Mouse (Mus musculus) lung, embryonic 15.5 days (tissue): ENCODE measurements at regions not wholly inside any gene's neighbourhood (a gene's known extent, or its start where the extent isn't known, plus 50 kb on each side); places are given as distances from the start of the nearest gene placed in this dataset.
A peak's percentile ranks its signal among the peaks of the same experiment; 100 is the strongest.

Source experiments
- ATAC-seq: fragments of 200-750 bp; cut with Nextera tagmentation; 2 replicates; pipeline ENCODE4 v1.8.0; 2017; ENCODE audit warnings: moderate number of reproducible peaks, borderline replicate concordance; ENCODE audit not compliant: low FRiP score, low TSS enrichment; ENCODE audit errors: extremely low read depth
- H3K27ac ChIP-seq: fragments of 300-500 bp; sonication (generic); 2 replicates; pipeline ENCODE4 v1.5.1; 2015; ENCODE audit warnings: moderate library complexity, mild to moderate bottlenecking, inconsistent platforms
- H3K27me3 ChIP-seq: fragments of 300-500 bp; sonication (generic); 2 replicates; pipeline ENCODE4 v1.6.1; 2015; ENCODE audit warnings: inconsistent platforms
- H3K36me3 ChIP-seq: fragments of 300-500 bp; sonication (generic); 2 replicates; pipeline ENCODE4 v1.6.1; 2015; ENCODE audit warnings: inconsistent platforms
- H3K4me1 ChIP-seq: fragments of 300-500 bp; sonication (generic); 2 replicates; pipeline ENCODE4 v1.6.1; 2015; ENCODE audit warnings: inconsistent platforms
- H3K4me2 ChIP-seq: fragments of 300-500 bp; sonication (generic); 2 replicates; pipeline ENCODE4 v1.6.1; 2015; ENCODE audit warnings: inconsistent platforms, mild to moderate bottlenecking, moderate library complexity
- H3K4me3 ChIP-seq: fragments of 300-500 bp; sonication (generic); 2 replicates; pipeline ENCODE4 v1.5.1; 2015; ENCODE audit warnings: mild to moderate bottlenecking, inconsistent platforms
- H3K9ac ChIP-seq: fragments of 300-500 bp; sonication (generic); 2 replicates; pipeline ENCODE4 v1.6.1; 2015; ENCODE audit warnings: inconsistent platforms
- H3K9me3 ChIP-seq: fragments of 300-500 bp; sonication (generic); 2 replicates; pipeline ENCODE4 v1.6.1; 2016; ENCODE audit warnings: inconsistent platforms
- WGBS: fragments of 180-500 bp; shearing (Covaris S2); methylation state at CpG from one replicate; pipeline ENCODE4 v1.1.7; 2015; 5-methylcytosine and 5-hydroxymethylcytosine counted together

DNA sequence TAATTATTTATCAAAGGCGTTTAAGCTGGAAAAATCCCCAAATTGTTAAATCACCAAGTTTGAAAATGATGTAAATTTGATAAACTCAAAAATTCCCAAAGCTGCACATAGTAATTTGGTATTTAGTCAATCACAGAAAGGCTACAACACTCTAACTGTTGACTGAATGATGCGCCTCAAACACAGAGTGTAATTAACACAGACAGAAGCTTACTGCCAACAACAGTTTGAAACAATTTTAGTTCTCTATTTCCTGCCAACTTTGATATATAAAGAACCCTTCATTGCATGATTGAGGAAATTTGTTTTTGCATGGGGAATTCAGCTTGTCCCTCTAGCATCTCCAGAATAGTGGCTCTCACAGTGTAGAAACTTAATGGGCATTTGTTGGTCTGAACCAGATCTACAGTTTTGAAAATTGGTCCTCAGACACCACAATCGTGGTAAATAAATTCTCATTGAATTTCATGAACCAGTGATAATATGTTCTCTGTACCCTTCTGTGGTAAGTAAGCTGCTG lies 181.6 kb upstream of the Fam92a start:
- no peak overlapping the region for H3K9ac ChIP-seq
- H3K27ac ChIP-seq: no peak overlapping the region
- no peak overlapping the region for H3K4me3 ChIP-seq
- H3K27me3 ChIP-seq: no peaks in the 10 kb centered on the region
- H3K4me1 ChIP-seq: no peaks in the 10 kb centered on the region
- 67% methylated on average over 3 of the region's 3 CpGs for WGBS
- H3K36me3 ChIP-seq: no peaks in the 10 kb centered on the region
- ATAC-seq: no peak
- no peaks in the 10 kb centered on the region for H3K9me3 ChIP-seq
- no peak overlapping the region for H3K4me2 ChIP-seq

- 74% methylated on average over 1 of the region's 1 CpGs for WGBS
- Histone ChIP-seq H3K27ac (no peak overlapping the region), H3K4me1 (no peaks in the 10 kb centered on the region), H3K9ac (no peak overlapping the region), H3K9me3 (no peaks in the 10 kb centered on the region; the same call in 1 of the 2 replicates), H3K4me2 (no peak overlapping the region), H3K4me3 (no peak overlapping the region), H3K36me3 (no peaks in the 10 kb centered on the region), H3K27me3 (no peaks in the 10 kb centered on the region)
- no peak for ATAC-seq
Observed at GRCm38 (mm10) chr4:12339236-12339635, 167.4 kb upstream of the Fam92a start.

- Histone ChIP-seq H3K27ac (no peak overlapping the region), H3K4me2 (0 out of 2 replicates have a peak overlapping the region, but pooled peaks have one; percentile 0), H3K9me3 (no peaks in the 10 kb centered on the region; the same call in 1 of the 2 replicates), H3K4me3 (no peak overlapping the region), H3K36me3 (no peaks in the 10 kb centered on the region), H3K27me3 (no peaks in the 10 kb centered on the region), H3K9ac (no peak overlapping the region), H3K4me1 (no peaks in the 10 kb centered on the region)
- 67% methylated on average over 7 of the region's 7 CpGs for WGBS
- ATAC-seq: no peak
Observed at GRCm38 (mm10) chr4:12334832-12335587, 163.2 kb upstream of the Fam92a start.

GRCm38 (mm10) chr4:12334429-12334828 lies 162.6 kb upstream of the Fam92a start:
- Histone ChIP-seq H3K27me3 (no peaks in the 10 kb centered on the region), H3K4me3 (no peak overlapping the region), H3K4me1 (no peaks in the 10 kb centered on the region), H3K9ac (no peak overlapping the region), H3K9me3 (no peaks in the 10 kb centered on the region; the same call in 1 of the 2 replicates), H3K4me2 (0 out of 2 replicates have a peak overlapping the region, but pooled peaks have one; percentile 0), H3K36me3 (no peaks in the 10 kb centered on the region), H3K27ac (no peak overlapping the region)
- ATAC-seq: peak; percentile 79; the same call in 1 of the 2 replicates
- WGBS: 33% methylated on average over 9 of the region's 9 CpGs

GRCm38 (mm10) chr4:12316024-12316423 lies 144.2 kb upstream of the Fam92a start:
- H3K4me2 ChIP-seq: no peak overlapping the region
- H3K4me1 ChIP-seq: no peaks in the 10 kb centered on the region
- WGBS: 79% methylated on average over 1 of the region's 1 CpGs
- H3K9me3 ChIP-seq: no peaks in the 10 kb centered on the region
- no peaks in the 10 kb centered on the region for H3K36me3 ChIP-seq
- no peaks in the 10 kb centered on the region for H3K27me3 ChIP-seq
- H3K27ac ChIP-seq: no peak overlapping the region
- no peak overlapping the region for H3K9ac ChIP-seq
- ATAC-seq: no peak
- no peak overlapping the region for H3K4me3 ChIP-seq

- H3K4me2 ChIP-seq: no peak overlapping the region
- no peaks in the 10 kb centered on the region for H3K9me3 ChIP-seq
- ATAC-seq: no peak
- H3K9ac ChIP-seq: no peak overlapping the region
- no peaks in the 10 kb centered on the region for H3K4me1 ChIP-seq
- no peaks in the 10 kb centered on the region for H3K36me3 ChIP-seq
- no peak overlapping the region for H3K27ac ChIP-seq
- no peak overlapping the region for H3K4me3 ChIP-seq
- WGBS: 60% methylated on average over 5 of the region's 5 CpGs
- no peaks in the 10 kb centered on the region for H3K27me3 ChIP-seq
Observed at GRCm38 (mm10) chr4:12308332-12308731, 136.5 kb upstream of the Fam92a start.

GRCm38 (mm10) chr4:12306618-12307565 lies 135.1 kb upstream of the Fam92a start:
- no peaks in the 10 kb centered on the region for H3K4me1 ChIP-seq
- no peak for ATAC-seq
- no peak overlapping the region for H3K4me3 ChIP-seq
- no peaks in the 10 kb centered on the region for H3K9me3 ChIP-seq
- H3K4me2 ChIP-seq: no peak overlapping the region
- no peak overlapping the region for H3K27ac ChIP-seq
- no peaks in the 10 kb centered on the region for H3K27me3 ChIP-seq
- H3K9ac ChIP-seq: no peak overlapping the region
- WGBS: 63% methylated on average over 9 of the region's 9 CpGs
- H3K36me3 ChIP-seq: no peaks in the 10 kb centered on the region

DNA sequence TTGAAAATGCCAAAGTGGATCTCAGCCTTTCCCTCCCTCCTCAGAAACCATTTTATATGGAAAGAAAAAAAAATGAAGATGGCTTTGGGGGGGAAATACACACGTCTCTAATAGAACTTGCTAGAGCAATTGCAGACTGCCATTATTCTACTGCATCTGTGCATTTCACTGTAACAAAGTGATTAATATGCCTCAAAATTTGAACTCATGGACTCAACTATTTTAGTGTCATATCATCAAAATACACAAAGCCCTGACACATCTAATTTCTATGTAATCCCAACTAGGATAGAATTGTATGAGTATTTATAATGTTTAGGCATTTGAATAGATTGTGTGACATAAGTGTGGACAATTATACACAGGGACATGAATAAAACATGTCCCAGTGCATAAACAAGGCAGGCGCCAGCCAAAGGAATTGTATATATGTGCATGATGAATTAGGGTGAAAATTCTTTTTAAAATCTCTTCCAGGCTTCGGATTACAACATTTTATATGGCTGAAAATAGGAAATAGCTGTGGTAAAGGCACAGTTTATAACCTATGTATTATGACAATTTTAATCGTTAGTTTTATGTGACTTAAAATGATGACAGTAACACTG lies 115.4 kb upstream of the Fam92a start:
- Histone ChIP-seq H3K27me3 (no peaks in the 10 kb centered on the region), H3K4me3 (no peak overlapping the region), H3K4me1 (no peaks in the 10 kb centered on the region), H3K9me3 (no peaks in the 10 kb centered on the region), H3K4me2 (no peak overlapping the region), H3K9ac (no peak overlapping the region), H3K36me3 (no peaks in the 10 kb centered on the region), H3K27ac (no peak overlapping the region)
- 40% methylated on average over 4 of the region's 4 CpGs for WGBS
- ATAC-seq: no peak

GRCm38 (mm10) chr4:12286391-12286790 lies 114.6 kb upstream of the Fam92a start:
- Histone ChIP-seq H3K9ac (no peak overlapping the region), H3K9me3 (no peaks in the 10 kb centered on the region), H3K36me3 (no peaks in the 10 kb centered on the region), H3K27ac (no peak overlapping the region), H3K27me3 (no peaks in the 10 kb centered on the region), H3K4me2 (no peak overlapping the region), H3K4me3 (no peak overlapping the region), H3K4me1 (no peaks in the 10 kb centered on the region)
- no peak for ATAC-seq
- 88% methylated on average over 1 of the region's 1 CpGs for WGBS

DNA sequence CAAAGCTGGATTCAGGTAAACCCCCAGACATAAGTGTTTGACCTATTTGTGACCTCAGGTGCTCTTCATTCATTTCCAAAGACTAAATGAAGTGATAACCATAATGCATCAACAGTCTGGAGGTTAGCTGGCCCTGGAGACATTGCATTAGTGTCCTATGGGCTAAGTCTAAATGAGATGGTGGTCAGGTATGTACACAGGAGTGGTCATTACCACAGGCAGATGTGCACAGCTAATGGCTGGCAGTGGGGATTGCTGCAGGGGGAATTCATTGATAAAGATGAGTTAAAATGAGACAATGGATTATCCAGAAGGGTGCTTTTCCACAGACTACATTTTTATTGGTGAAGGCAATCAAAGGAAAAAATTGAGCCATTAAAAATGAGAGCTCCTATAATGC lies 114.2 kb upstream of the Fam92a start:
- ATAC-seq: no peak
- Histone ChIP-seq H3K27me3 (no peaks in the 10 kb centered on the region), H3K4me3 (no peak overlapping the region), H3K4me2 (no peak overlapping the region), H3K36me3 (no peaks in the 10 kb centered on the region), H3K4me1 (no peaks in the 10 kb centered on the region), H3K27ac (no peak overlapping the region), H3K9ac (no peak overlapping the region), H3K9me3 (no peaks in the 10 kb centered on the region)

GRCm38 (mm10) chr4:12277949-12278348 lies 106.1 kb upstream of the Fam92a start:
- Histone ChIP-seq H3K4me3 (no peak overlapping the region), H3K9me3 (no peaks in the 10 kb centered on the region), H3K27me3 (no peaks in the 10 kb centered on the region), H3K9ac (no peak overlapping the region), H3K4me1 (no peaks in the 10 kb centered on the region), H3K36me3 (no peaks in the 10 kb centered on the region), H3K4me2 (no peak overlapping the region), H3K27ac (no peak overlapping the region)
- ATAC-seq: peak; percentile 80; the same call in 1 of the 2 replicates
- WGBS: 38% methylated on average over 3 of the region's 3 CpGs
